Mouse (Mus musculus): ENCODE measurements around the gene Atf1.

DNA sequence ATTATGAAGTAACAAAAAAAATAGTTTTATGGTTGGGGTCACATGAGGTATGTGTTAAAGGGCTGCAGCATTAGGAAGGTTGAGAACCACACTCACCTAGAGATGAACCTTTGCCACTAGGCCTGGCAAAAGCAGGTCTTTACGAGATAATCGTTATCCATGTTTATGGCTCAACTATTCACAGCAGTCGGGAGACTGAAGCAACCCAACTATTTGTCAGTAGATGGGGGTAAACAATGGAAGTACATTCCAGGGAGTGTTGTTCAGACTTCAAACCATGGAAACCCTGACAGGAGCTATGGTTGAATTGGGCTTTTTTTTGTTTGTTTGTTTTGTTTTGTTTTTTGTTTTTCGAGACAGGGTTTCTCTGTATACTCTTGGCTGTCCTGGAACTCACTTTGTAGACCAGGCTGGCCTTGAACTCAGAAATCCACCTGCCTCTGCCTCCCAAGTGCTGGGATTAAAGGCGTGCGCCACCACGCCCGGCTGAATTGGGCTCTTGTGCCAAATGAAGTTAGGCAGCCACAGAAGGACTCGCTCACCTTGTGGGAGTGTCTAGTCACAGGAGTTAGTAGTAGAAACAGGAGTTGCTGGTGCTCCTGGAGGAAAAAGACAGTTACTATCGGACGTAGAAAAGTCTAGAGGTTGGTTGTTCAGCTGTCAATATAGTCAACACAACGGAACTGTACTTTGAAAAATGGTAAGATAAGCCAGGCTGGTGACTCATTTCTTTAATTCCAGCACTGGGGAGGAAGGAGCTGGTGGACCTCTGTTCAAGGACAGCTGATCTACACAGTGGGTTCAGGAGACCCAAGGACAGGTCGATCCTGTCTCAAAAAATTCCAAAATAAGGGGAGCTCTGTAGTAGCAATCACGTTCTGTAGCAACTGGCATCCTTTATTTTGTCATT lies 4.3 kb downstream of the Atf1 start:
- TF ChIP-seq CTCF (IDR thresholded peaks at IDR 0.05; ENCODE audit: extremely low read depth, insufficient read depth, low read length), result no peak
- TF ChIP-seq POLR2A (IDR thresholded peaks at IDR 0.05; ENCODE audit: extremely low read depth, insufficient read depth, low read length), result no peak
